Mouse (Mus musculus): Measurements from ENCODE around the gene Hdac11.
A peak's percentile ranks its signal among the peaks of the same experiment; 100 is the strongest.

Gene Hdac11

GRCm38 (mm10) chr6:91130856-91131255 lies 25.6 kb upstream of the Hdac11 start:
- DNase-seq (ENCODE audit: low read depth in 1 of 2, low spot score in 2 of 2), result no peak

GRCm38 (mm10) chr6:91137343-91137956 lies 19.0 kb upstream of the Hdac11 start:
- DNase-seq (ENCODE audit: low read depth in 1 of 2, low spot score in 2 of 2), result no peak

- peak in 1 of 2 experiments; percentile 41 for DNase-seq (ENCODE audit: low read depth in 1 of 2, low spot score in 2 of 2)
These were observed 16.6 kb upstream of the Hdac11 start for GRCm38 (mm10) chr6:91139846-91140245.

GRCm38 (mm10) chr6:91145056-91145455 lies 11.4 kb upstream of the Hdac11 start:
- DNase-seq (ENCODE audit: low read depth in 1 of 2, low spot score in 2 of 2), result no peak

GRCm38 (mm10) chr6:91145572-91145971 lies 10.9 kb upstream of the Hdac11 start:
- DNase-seq (ENCODE audit: low read depth in 1 of 2, low spot score in 2 of 2), result no peak

- DNase-seq (ENCODE audit: low read depth in 1 of 2, low spot score in 2 of 2), result no peak
These were observed 9.9 kb upstream of the Hdac11 start for GRCm38 (mm10) chr6:91146443-91147151.

GRCm38 (mm10) chr6:91147152-91147770 lies 9.2 kb upstream of the Hdac11 start:
- no peak for DNase-seq (ENCODE audit: low read depth in 1 of 2, low spot score in 2 of 2)

- no peak for DNase-seq (ENCODE audit: low read depth in 1 of 2, low spot score in 2 of 2)
These were observed 3.4 kb upstream of the Hdac11 start for GRCm38 (mm10) chr6:91152892-91153548.

GRCm38 (mm10) chr6:91153549-91154064 lies 2.9 kb upstream of the Hdac11 start:
- no peak for DNase-seq (ENCODE audit: low read depth in 1 of 2, low spot score in 2 of 2)

GRCm38 (mm10) chr6:91154685-91155084 lies 1.8 kb upstream of the Hdac11 start:
- DNase-seq (ENCODE audit: low read depth in 1 of 2, low spot score in 2 of 2), result no peak

GRCm38 (mm10) chr6:91155286-91155685 lies 1.2 kb upstream of the Hdac11 start:
- DNase-seq (ENCODE audit: low read depth in 1 of 2, low spot score in 2 of 2), result no peak

- no peak for DNase-seq (ENCODE audit: low read depth in 1 of 2, low spot score in 2 of 2)
These were observed 403 bp upstream of the Hdac11 start for GRCm38 (mm10) chr6:91156062-91156461.

GRCm38 (mm10) chr6:91157237-91157570 lies 739 bp downstream of the Hdac11 start:
- DNase-seq (ENCODE audit: low read depth in 1 of 2, low spot score in 2 of 2), result no peak

GRCm38 (mm10) chr6:91159047-91159446 lies 2.6 kb downstream of the Hdac11 start:
- DNase-seq (ENCODE audit: low read depth in 1 of 2, low spot score in 2 of 2), result no peak

- DNase-seq (ENCODE audit: low read depth in 1 of 2, low spot score in 2 of 2), result no peak
These were observed 3.9 kb downstream of the Hdac11 start for GRCm38 (mm10) chr6:91160399-91160798.

GRCm38 (mm10) chr6:91160976-91161375 lies 4.5 kb downstream of the Hdac11 start:
- DNase-seq (ENCODE audit: low read depth in 1 of 2, low spot score in 2 of 2), result no peak

GRCm38 (mm10) chr6:91161506-91162235 lies 5.2 kb downstream of the Hdac11 start:
- DNase-seq (ENCODE audit: low read depth in 1 of 2, low spot score in 2 of 2), result no peak

GRCm38 (mm10) chr6:91162314-91162713 lies 5.8 kb downstream of the Hdac11 start:
- DNase-seq (ENCODE audit: low read depth in 1 of 2, low spot score in 2 of 2), result no peak

- DNase-seq (ENCODE audit: low read depth in 1 of 2, low spot score in 2 of 2), result no peak
These were observed 6.9 kb downstream of the Hdac11 start for GRCm38 (mm10) chr6:91163195-91163911.

- DNase-seq (ENCODE audit: low read depth in 1 of 2, low spot score in 2 of 2), result no peak
These were observed 8.1 kb downstream of the Hdac11 start for GRCm38 (mm10) chr6:91164584-91164983.
